9 mouse cellular contexts compared by ENCODE assay signal in the genomic region with DNA sequence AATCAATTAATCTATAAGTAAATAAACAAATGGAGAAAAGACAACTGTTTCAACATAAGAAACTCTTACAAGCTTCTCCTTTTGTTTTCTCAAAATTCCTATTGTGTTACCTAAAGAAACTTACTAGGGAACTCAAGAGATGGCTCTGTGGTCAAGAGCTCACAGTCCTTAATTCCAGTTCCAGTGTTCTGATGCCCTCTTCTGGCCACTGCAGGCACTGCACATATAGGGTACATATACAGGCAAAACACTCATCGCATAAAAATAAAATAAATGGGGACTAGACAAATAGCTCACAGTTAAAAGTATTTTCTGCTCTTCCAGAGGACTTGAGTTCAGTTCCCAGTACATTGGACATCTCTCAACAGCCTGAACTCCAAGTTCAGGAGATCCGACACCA. TPM values are rescaled to one million over a fixed set of nuclear protein-coding genes. Genes with fewer than 3 reads are reported as not detected.
DNase-seq lines count a peak whose midpoint lies in the region; ATAC-seq and TF ChIP-seq lines count a peak whose summit lies in the region.
"Had no signal": no experiment of that assay in that cellular context is flagged by ENCODE, and none has a peak within 500 bp of the region (broad histone marks: within the 10 kb centered on the region; RNA-seq: fewer than 3 reads in every experiment).

No protein-coding gene starts in this region.

- no peak overlapping the region for H3K27ac ChIP-seq in kidney, embryonic 14.5 days (ENCODE audit: low read depth, low read length)
- H3K27ac ChIP-seq in hindbrain, postnatal 0 days, result no peak overlapping the region

- no peak overlapping the region for H3K4me2 ChIP-seq in kidney, embryonic 14.5 days (replicated peaks; ENCODE audit: low read depth, low read length)
- no peak overlapping the region for H3K4me2 ChIP-seq in hindbrain, postnatal 0 days (ENCODE audit: low read depth, low read length)

- no peaks in the 10 kb centered on the region for H3K9me3 ChIP-seq in kidney, embryonic 14.5 days (ENCODE audit: control insufficient read depth, low read length)
- no peaks in the 10 kb centered on the region for H3K9me3 ChIP-seq in hindbrain, postnatal 0 days (ENCODE audit: low read length)
- H3K9me3 ChIP-seq: limb, embryonic 12.5 days had no signal

- peak; percentile 42 for DNase-seq in kidney, adult 18-20 months
- peak; percentile 47 for DNase-seq in CD4-positive helper T cell, adult 2 months (ENCODE audit: low read depth, low spot score)
- peak; percentile 54 for DNase-seq in WW6 (ENCODE audit: low read depth, low spot score)
- peak; percentile 34 for DNase-seq in hindbrain, postnatal 0 days (ENCODE audit: low spot score)
- peak; percentile 44 for DNase-seq in retina, postnatal 1 day
- no peak for DNase-seq in yolk sac, embryonic 10.5 days (ENCODE audit: low spot score)

- no peak overlapping the region for H3K4me3 ChIP-seq in kidney, embryonic 14.5 days (ENCODE audit: low read length)
- H3K4me3 ChIP-seq in hindbrain, postnatal 0 days (ENCODE audit: low read length), result no peak overlapping the region

- peaks cover 8% of the 10 kb centered on the region; the same call in 1 of the 2 replicates for H3K4me1 ChIP-seq in kidney, embryonic 14.5 days (ENCODE audit: control insufficient read depth, insufficient read depth, low read length)
- peaks cover 10% of the 10 kb centered on the region for H3K4me1 ChIP-seq in hindbrain, postnatal 0 days (ENCODE audit: insufficient read depth, low read length)

- WGBS in kidney, embryonic 14.5 days, result 67% methylated on average over 2 of the region's 2 CpGs
- 75% methylated on average over 2 of the region's 2 CpGs for WGBS in hindbrain, postnatal 0 days

- no peaks in the 10 kb centered on the region for H3K27me3 ChIP-seq in kidney, embryonic 14.5 days (ENCODE audit: control insufficient read depth, insufficient read depth, low read length)
- no peaks in the 10 kb centered on the region for H3K27me3 ChIP-seq in hindbrain, postnatal 0 days (ENCODE audit: insufficient read depth, low read length)
- H3K27me3 ChIP-seq: limb, embryonic 12.5 days had no signal

- H3K36me3 ChIP-seq in kidney, embryonic 14.5 days (ENCODE audit: control insufficient read depth, insufficient read depth, low read length), result peaks cover 22% of the 10 kb centered on the region
- peaks cover 6% of the 10 kb centered on the region; the same call in 1 of the 2 replicates for H3K36me3 ChIP-seq in hindbrain, postnatal 0 days (ENCODE audit: insufficient read depth, low read length)

- no peak for ATAC-seq in kidney, embryonic 14.5 days (ENCODE audit: low FRiP score, low TSS enrichment)
- ATAC-seq in hindbrain, postnatal 0 days, result no peak
- ATAC-seq in inflammation-experienced regulatory T-cells, adult 6 months, result no peak

- no peak overlapping the region for H3K9ac ChIP-seq in kidney, embryonic 14.5 days (ENCODE audit: low read depth, low read length)
- H3K9ac ChIP-seq in hindbrain, postnatal 0 days (replicated peaks; ENCODE audit: low read length), result no peak overlapping the region

- peak; percentile 67 for TF ChIP-seq CTCF in hindbrain, postnatal 0 days (IDR thresholded peaks at IDR 0.05; ENCODE audit: low read depth)

RNA-seq across cellular contexts. Expression of gene Nifk, which starts 0.9 kb away (rescaled TPM):
- polyA plus RNA-seq in kidney, embryonic 14.5 days (2014; fragmentation: Nextera tagmentation; extraction: Ambion mirVana), result 95.9 and 105 TPM in 2 replicates
- 25.6 and 25.8 TPM in 2 replicates for total RNA-seq in hindbrain, postnatal 0 days (2014; rRNA removed)
- polyA plus RNA-seq in hindbrain, postnatal 0 days (2015; fragmentation: Nextera tagmentation; extraction: Ambion mirVana), result 64.8 and 65.8 TPM in 2 replicates
- 10 to 100 TPM; 55.6 to 61.0 (median 60.9) TPM for polyA plus RNA-seq in inflammation-experienced regulatory T-cells, adult 6 months (2017; shearing (Covaris generic))

RNA-seq across cellular contexts. Expression of gene Tsn, which starts 9.2 kb away (rescaled TPM):
- polyA plus RNA-seq in kidney, embryonic 14.5 days (2014; fragmentation: Nextera tagmentation; extraction: Ambion mirVana), result 346 and 384 TPM in 2 replicates
- total RNA-seq in hindbrain, postnatal 0 days (2014; rRNA removed), result 182 and 199 TPM in 2 replicates
- 560 and 564 TPM in 2 replicates for polyA plus RNA-seq in hindbrain, postnatal 0 days (2015; fragmentation: Nextera tagmentation; extraction: Ambion mirVana)
- polyA plus RNA-seq in inflammation-experienced regulatory T-cells, adult 6 months (2017; shearing (Covaris generic)), result 100 to 1,000 TPM; 222 to 246 (median 230) TPM
